Mouse (Mus musculus) thymus, postnatal 14 days (tissue): ENCODE measurements around the gene Olfr1320.

Experiments used
- DNase-seq: peaks from one replicate; pipeline ENCODE4 v3.0.0; 2021

Gene Olfr1320

DNA sequence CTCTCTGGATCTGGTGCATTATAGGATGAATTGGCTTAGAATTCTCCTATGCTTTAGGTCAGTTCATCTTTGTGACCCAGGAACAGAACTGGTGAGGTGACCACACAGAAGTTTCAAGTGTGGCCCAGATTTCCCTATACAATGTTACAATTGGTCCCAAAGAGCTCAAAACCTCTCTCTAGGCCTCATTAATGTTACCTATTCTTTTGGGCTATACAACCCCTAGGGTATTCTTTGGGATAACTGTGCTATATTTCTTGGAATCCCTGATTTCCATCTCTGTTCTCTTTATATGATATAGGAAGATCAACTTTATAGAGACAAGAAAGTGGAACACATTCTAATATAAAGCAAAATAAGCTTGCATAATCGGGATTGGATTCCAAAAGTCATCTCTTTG, at the start of gene Olfr1320:
TSS of gene Olfr1320 (plus strand) at position 301 of the 400 bp plus-strand sequence.
- DNase-seq: no peak

DNA sequence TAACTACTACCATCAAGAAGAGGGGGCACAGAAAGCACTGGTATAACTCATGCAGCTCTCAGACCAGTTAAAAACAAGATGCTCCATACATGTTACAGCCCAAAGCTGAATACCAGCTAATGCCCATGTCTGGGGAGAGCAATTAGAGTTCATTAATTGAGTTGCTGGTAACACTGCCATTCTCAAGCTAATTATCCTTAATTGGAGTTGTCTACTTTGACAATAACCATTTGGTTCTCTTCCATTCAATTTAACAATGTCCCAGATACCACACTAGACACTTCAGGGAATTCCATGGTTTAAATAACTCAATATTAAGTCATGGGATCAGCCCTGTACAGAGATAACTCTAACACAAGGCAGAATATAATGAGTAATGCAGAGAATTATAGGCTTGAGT, 44.6 kb upstream of the Olfr1320 start:
- no peak for DNase-seq

DNA sequence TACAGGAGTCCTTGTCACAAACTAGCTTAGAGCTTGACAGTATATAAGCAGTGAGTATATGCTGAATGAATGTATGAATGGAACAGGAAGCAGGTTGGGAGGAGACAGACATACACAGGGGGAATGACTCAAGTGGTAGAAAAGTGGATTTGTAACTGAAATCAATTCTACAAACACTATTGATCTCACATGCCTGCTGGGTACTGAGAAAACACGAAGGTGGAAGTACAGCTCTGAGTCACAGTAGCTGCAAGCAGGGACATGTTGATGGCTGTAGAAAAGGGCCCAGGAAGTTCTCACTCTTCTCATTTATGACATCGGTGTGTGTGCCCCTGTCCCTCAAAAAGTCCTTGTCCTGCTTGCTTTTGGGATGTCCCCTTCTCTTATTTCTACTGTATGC, 40.9 kb upstream of the Olfr1320 start:
- no peak for DNase-seq

DNA sequence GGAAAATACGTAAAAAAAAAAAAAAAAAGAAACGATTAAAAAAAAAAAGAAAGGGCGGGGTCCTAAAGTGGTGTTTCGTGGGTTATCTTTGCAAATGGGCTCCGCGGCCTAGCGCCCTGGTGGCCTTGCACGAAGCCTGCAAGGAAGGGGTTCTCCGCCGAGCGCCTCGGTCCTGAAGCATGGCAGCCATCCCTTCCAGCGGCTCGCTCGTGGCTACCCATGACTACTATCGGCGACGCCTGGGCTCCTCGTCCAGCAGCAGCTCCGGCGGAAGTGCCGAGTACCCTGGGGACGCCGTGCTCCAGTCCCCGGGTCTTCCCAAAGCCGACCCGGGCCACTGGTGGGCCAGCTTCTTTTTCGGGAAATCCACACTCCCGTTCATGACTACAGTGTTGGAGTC, 11.4 kb upstream of the Olfr1320 start:
- DNase-seq: peak; percentile 36
